Mouse (Mus musculus) adrenal gland, postnatal 25 days (tissue): ENCODE measurements around the gene Plxdc1. TPM values are rescaled to one million over a fixed set of nuclear protein-coding genes. Genes with fewer than 3 reads are reported as not detected.
A peak's percentile ranks its signal among the peaks of the same experiment; 100 is the strongest.

Experiments
- DNase-seq: peaks from one replicate; pipeline ENCODE4 v3.0.0; 2021; ENCODE audit warnings: mixed read lengths
- total RNA-seq: library from RNA; stranded (reverse); gene quantifications from 2 replicates; pipeline ENCODE4 v1.2.3, GENCODE M21; 2021

Gene Plxdc1
- total RNA-seq, 1 experiment from 2014 or later, result 20.9 TPM

GRCm38 (mm10) chr11:97913111-97913510 is 73.1 kb downstream of the Plxdc1 start:
- no peak for DNase-seq

GRCm38 (mm10) chr11:97908634-97909348 is 77.5 kb downstream of the Plxdc1 start:
- DNase-seq, result no peak

DNA sequence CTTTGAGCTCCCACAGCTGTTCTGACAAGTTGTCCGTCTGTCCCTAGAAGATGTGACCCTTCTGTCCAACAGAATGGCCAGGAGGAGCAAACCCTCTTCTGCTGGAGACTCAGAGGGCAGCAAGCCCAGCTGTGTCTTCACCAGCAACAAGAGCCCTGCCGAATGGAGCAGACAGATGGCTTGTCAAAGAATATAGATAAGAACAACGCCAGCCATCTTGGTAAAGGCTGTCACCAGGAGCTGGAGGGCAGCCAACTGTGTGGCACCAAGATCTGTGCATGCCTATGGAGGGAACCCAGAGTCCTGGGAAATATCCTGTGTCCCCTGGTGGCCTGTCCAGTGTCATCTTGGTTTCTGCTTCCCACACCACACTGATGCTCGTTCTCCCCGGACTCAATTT is 78.3 kb downstream of the Plxdc1 start:
- no peak for DNase-seq

- no peak for DNase-seq
Observed at GRCm38 (mm10) chr11:97906905-97907304, 79.3 kb downstream of the Plxdc1 start.

GRCm38 (mm10) chr11:97905941-97906340 is 80.3 kb downstream of the Plxdc1 start:
- no peak for DNase-seq

GRCm38 (mm10) chr11:97905540-97905939 is 80.7 kb downstream of the Plxdc1 start:
- no peak for DNase-seq

GRCm38 (mm10) chr11:97904801-97905200 is 81.4 kb downstream of the Plxdc1 start:
- no peak for DNase-seq

DNA sequence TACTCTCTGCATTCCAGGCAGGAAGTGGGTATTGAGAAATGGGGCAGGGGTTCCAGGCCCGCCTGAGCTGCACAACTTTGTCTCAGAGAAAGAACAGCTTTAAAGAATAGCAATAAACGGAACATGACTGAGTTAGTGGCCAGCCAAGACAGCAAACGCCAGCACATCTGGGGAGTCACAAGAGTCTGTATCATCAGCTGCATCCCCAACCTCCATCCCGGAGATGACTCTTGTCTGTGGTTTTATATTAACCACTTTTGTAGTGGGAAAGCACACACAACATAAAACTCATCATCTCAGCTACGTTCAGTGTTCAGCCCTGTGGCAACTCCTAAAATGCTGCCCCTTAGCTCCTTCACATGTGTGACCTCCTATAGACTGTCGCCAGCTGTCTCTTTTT is 84.4 kb downstream of the Plxdc1 start:
- no peak for DNase-seq

DNA sequence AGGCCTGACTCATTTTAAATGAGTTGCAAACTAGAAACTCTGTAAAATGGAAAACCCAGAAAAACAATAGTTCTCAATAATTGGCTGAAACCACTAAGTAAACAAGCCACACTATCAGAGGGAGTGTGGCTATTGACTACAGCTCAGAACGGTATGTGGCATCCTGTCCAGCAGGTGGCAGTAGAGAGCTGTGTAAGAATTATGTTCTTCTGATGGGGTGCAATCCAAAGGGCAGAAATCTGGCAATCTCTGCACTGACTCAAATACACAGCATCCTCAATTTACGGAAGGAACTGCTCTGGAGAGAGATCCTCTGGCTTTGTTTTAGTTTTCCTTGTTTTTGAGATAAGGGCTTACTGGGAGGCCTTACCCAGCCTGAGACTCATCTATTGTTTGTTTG is 86.4 kb downstream of the Plxdc1 start:
- DNase-seq, result peak; percentile 85

DNA sequence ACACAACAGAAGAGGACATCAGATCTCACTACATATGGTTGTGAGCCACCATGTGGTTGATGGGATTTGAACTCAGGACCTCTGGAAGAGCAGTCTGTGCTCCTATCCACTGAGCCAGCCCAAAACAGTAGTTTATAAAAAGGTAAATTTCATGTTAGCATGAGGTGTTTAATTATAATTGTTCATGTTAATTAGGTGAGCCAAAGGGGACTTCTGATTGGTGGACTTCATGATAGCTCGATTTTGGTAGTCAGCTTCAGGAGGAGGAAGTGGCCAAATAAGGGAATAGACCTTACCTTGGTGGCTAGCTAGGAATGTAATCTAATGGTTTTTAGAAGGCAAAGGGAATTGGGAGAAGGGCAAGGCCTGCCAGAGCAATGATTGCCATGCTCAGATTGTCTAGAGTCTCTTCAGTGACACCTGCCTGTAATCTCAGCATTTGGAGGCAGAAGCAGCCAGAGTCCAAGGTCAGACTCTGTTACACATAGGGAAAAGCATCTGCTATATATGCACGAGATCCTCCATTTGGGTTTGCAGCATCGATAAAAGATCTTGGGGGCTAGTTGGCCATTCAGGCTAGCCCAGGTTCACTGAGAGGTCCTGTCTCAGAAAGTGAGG is 88.6 kb downstream of the Plxdc1 start:
- no peak for DNase-seq

DNA sequence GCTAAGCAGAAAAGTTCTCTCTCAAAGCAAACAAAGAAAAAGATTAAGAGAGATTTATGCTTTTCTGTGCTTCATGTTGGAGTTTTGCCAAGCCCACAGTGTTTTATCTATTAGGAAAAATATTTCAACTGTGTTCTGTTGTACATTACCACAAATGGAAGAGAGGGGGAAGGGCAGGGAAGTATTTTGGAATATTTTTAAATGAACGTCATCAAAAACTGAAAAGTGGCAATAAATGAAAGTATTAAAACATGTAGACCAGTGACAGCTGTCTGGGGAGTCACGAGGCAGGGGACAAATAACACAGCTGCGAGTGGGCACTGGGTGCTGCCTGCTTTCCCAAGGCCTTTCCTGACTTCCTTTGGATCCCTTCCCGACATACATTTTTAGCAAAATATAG is 89.6 kb downstream of the Plxdc1 start:
- DNase-seq, result no peak

GRCm38 (mm10) chr11:97891821-97892220 is 94.4 kb downstream of the Plxdc1 start:
- no peak for DNase-seq

DNA sequence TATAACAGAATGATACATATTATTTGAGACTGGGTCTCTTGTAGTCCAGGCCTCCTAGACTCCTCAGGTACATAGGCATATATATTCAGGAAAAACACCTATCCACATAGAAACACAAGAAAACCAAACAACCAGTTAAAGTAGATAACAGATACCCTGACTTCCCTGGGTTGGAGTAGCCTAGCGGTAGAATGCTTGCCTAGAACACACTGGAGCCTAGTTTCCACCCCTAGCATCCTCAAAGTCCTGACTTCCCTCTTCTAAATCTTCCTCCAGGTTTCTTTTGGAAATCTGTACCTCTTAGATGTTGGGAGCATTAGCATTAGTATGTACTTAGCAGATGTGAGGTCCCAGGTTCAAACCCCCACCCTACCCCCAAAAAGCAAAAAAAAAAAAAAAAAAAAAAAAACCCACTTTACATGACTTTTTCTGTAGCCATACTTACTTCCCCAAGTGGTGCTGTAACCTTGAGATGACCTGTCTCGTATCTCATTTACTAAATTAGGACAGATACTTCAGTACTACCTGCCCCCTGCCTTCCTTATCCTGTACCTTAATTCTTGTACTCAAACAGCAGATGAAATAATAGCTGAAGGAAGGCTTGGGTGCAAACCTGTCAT is 100.8 kb downstream of the Plxdc1 start:
- DNase-seq, result no peak

DNA sequence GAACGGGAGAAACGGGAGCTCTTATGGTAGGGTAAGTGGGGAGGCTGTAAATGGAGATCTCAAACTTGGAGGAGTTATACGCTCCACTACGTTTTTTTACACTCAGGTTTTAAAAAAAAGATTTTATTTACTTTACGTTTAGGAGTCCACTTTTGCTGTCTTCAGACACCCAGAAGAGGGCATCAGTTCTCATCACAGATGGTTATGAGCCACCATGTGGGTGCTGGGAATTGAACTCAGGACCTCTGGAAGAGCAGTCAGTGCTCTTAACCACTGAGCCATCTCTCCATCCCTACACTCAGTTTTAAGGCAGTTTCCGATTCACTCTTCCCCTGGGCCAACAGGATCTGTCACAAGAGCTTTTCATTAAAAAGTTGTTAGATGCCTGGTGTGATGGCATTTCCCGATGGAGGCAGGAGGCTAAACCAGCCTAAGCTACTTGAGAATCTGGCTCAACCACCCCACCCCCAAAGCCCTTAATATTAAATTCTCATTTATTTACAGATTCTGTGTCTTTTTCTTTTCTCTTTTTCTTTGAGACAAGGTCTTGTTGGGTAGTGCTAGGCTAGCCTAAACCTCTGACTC is 101.6 kb downstream of the Plxdc1 start:
- no peak for DNase-seq

- DNase-seq, result peak; percentile 95
Observed at GRCm38 (mm10) chr11:97883918-97884600, 102.2 kb downstream of the Plxdc1 start, which contains the start of gene Fbxo47. TSS of gene Fbxo47 (minus strand) at chr11:97884154.

DNA sequence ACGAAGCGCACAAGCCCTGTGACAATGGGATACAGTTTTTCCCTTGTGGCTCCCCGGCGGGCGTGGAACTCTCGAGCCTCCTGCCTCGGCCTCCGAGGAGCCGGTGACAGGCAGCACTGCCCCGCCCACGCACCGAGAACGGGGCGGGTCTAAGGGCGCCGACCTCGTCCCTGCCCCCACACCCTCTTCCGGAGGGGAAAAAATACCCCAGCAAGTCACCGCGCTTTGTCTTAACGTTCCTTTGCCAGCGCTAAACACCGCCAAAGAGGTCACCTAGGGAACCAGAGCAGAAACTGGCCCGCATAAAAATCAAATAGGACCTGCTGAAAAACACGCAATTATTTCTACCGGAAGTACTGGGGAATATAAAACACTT is 102.7 kb downstream of the Plxdc1 start:
- peak; percentile 70 for DNase-seq

- DNase-seq, result no peak
Observed at GRCm38 (mm10) chr11:97880362-97880761, 105.9 kb downstream of the Plxdc1 start.

GRCm38 (mm10) chr11:97877341-97877740 is 108.9 kb downstream of the Plxdc1 start:
- DNase-seq, result no peak

- DNase-seq, result no peak
Observed at GRCm38 (mm10) chr11:97874396-97874795, 111.8 kb downstream of the Plxdc1 start.
